Mouse (Mus musculus) CH12.LX (cell line): ENCODE measurements around the gene Cenpa. TPM values are rescaled to one million over a fixed set of nuclear protein-coding genes. Genes with fewer than 3 reads are reported as not detected.

Experiments
- DNase-seq: peaks from one replicate; pipeline ENCODE4 v3.0.0-alpha.2; 2013; ENCODE audit errors: extremely low read depth
- H3K27ac ChIP-seq: 2 replicates; pipeline ENCODE4 v1.5.1; 2012; ENCODE audit warnings: low read depth, mild to moderate bottlenecking, control low read depth, moderate library complexity; ENCODE audit not compliant: insufficient read depth
- H3K27me3 ChIP-seq: replicated peaks from 2 replicates; pipeline ENCODE3; 2012; ENCODE audit warnings: inconsistent platforms
- H3K36me3 ChIP-seq, 2 experiments: replicated peaks in 1 of 2; 2 replicates each; pipeline versions ENCODE3 to v1.6.1; 2012; ENCODE audit warnings: inconsistent platforms in 1 of 2, low read length in 1 of 2, mild to moderate bottlenecking in 1 of 2, mixed read lengths in 1 of 2, moderate library complexity in 1 of 2; ENCODE audit not compliant: control insufficient read depth in 1 of 2, insufficient read depth in 1 of 2
- H3K4me1 ChIP-seq, 2 experiments: 2 replicates each; pipeline ENCODE4 v1.6.1; 2012; ENCODE audit warnings: inconsistent platforms in 1 of 2, moderate library complexity in 1 of 2; ENCODE audit not compliant: insufficient read depth in 2 of 2, control insufficient read depth in 1 of 2
- H3K4me2 ChIP-seq: 2 replicates; pipeline ENCODE4 v1.6.1; 2012; ENCODE audit warnings: low read depth, mild to moderate bottlenecking, control low read depth; ENCODE audit not compliant: poor library complexity, insufficient read depth, severe bottlenecking
- H3K4me3 ChIP-seq, 3 experiments: fragments of 150-350 bp in 1 of 3; sonication (generic) in 1 of 3; replicated peaks in 1 of 3; 2 replicates each; pipeline versions ENCODE3 to v1.5.1; 2011 to 2012; ENCODE audit warnings: low read depth in 2 of 3, low read length in 2 of 3, mild to moderate bottlenecking in 2 of 3, moderate library complexity in 2 of 3, control low read depth in 1 of 3, improper control_type of control experiment in 1 of 3, inconsistent platforms in 1 of 3, mixed read lengths in 1 of 3; ENCODE audit not compliant: poor library complexity in 1 of 3
- H3K79me2 ChIP-seq: replicated peaks from 2 replicates; pipeline ENCODE4 v1.6.1; 2012; ENCODE audit warnings: mild to moderate bottlenecking, moderate library complexity; ENCODE audit not compliant: control insufficient read depth, poor library complexity, insufficient read depth, severe bottlenecking; ENCODE audit errors: extremely low read depth
- H3K9ac ChIP-seq: 2 replicates; pipeline ENCODE4 v1.6.1; 2012; ENCODE audit warnings: low read depth, mild to moderate bottlenecking, control low read depth, moderate library complexity; ENCODE audit not compliant: insufficient read depth
- H3K9me3 ChIP-seq: replicated peaks from 2 replicates; pipeline ENCODE3; 2012; ENCODE audit warnings: low read length, inconsistent platforms, mixed read lengths
- BHLHE40 ChIP-seq: IDR thresholded peaks from 2 replicates; pipeline ENCODE4 v1.6.1; 2011; ENCODE audit warnings: mild to moderate bottlenecking, low read depth, low read length, improper control_type of control experiment
- ELF1 ChIP-seq: IDR thresholded peaks from 2 replicates; pipeline ENCODE4 v1.6.1; 2014; ENCODE audit warnings: low read depth, mild to moderate bottlenecking, inconsistent platforms, low read length, improper control_type of control experiment
- JUN ChIP-seq: IDR thresholded peaks from 2 replicates; pipeline ENCODE4 v1.6.1; 2011; ENCODE audit warnings: low read depth, mild to moderate bottlenecking, low read length, improper control_type of control experiment, moderate library complexity; ENCODE audit not compliant: insufficient read depth
- JUND ChIP-seq: conservative IDR thresholded peaks from 2 replicates; pipeline ENCODE4 v1.6.1; 2011; ENCODE audit warnings: low read depth, low read length, improper control_type of control experiment
- MAX ChIP-seq: IDR thresholded peaks from 2 replicates; pipeline ENCODE4 v1.6.1; 2011; ENCODE audit warnings: low read length, improper control_type of control experiment
- MAZ ChIP-seq: IDR thresholded peaks from 2 replicates; pipeline ENCODE4 v1.6.1; 2012; ENCODE audit warnings: low read depth, mild to moderate bottlenecking, inconsistent platforms, low read length, improper control_type of control experiment, moderate library complexity
- MEF2A ChIP-seq: IDR thresholded peaks from 2 replicates; pipeline ENCODE4 v1.6.1; 2014; ENCODE audit warnings: low read depth, mild to moderate bottlenecking, inconsistent platforms, low read length, improper control_type of control experiment, borderline replicate concordance
- MXI1 ChIP-seq: IDR thresholded peaks from 2 replicates; pipeline ENCODE4 v1.6.1; 2011; ENCODE audit warnings: mild to moderate bottlenecking, low read depth, low read length, improper control_type of control experiment
- NRF1 ChIP-seq: IDR thresholded peaks from 2 replicates; pipeline ENCODE4 v1.6.1; 2014; ENCODE audit warnings: low read depth, mild to moderate bottlenecking, inconsistent platforms, low read length, improper control_type of control experiment, moderate library complexity
- PAX5 ChIP-seq: IDR thresholded peaks from 2 replicates; pipeline ENCODE4 v1.6.1; 2012; ENCODE audit warnings: low read length, inconsistent platforms, mixed read lengths
- POLR2A ChIP-seq: IDR thresholded peaks from 2 replicates; pipeline ENCODE4 v1.6.1; 2011; ENCODE audit warnings: low read depth, mild to moderate bottlenecking, improper control_type of control experiment, low read length
- RCOR1 ChIP-seq: conservative IDR thresholded peaks from 2 replicates; pipeline ENCODE4 v1.6.1; 2012; ENCODE audit warnings: low read depth, mild to moderate bottlenecking, inconsistent platforms, low read length, improper control_type of control experiment
- SIN3A ChIP-seq: IDR thresholded peaks from 2 replicates; pipeline ENCODE4 v1.6.1; 2012; ENCODE audit warnings: low read length, improper control_type of control experiment, inconsistent platforms
- TCF12 ChIP-seq: IDR thresholded peaks from 2 replicates; pipeline ENCODE4 v1.6.1; 2014; ENCODE audit warnings: low read depth, mild to moderate bottlenecking, inconsistent platforms, low read length, improper control_type of control experiment
- USF1 ChIP-seq: IDR thresholded peaks from 2 replicates; pipeline ENCODE4 v1.6.1; 2014; ENCODE audit warnings: low read depth, mild to moderate bottlenecking, inconsistent platforms, low read length, improper control_type of control experiment
- USF2 ChIP-seq: conservative IDR thresholded peaks from 2 replicates; pipeline ENCODE4 v1.6.1; 2011; ENCODE audit warnings: low read depth, low read length, improper control_type of control experiment
- ZC3H11A ChIP-seq: IDR thresholded peaks from 2 replicates; pipeline ENCODE4 v1.6.1; 2012; ENCODE audit warnings: low read depth, mild to moderate bottlenecking, inconsistent platforms, low read length, improper control_type of control experiment
- ZKSCAN1 ChIP-seq: IDR thresholded peaks from 2 replicates; pipeline ENCODE4 v1.6.1; 2012; ENCODE audit warnings: low read depth, inconsistent platforms, low read length, improper control_type of control experiment, borderline replicate concordance
- ZMIZ1 ChIP-seq: IDR thresholded peaks from 2 replicates; pipeline ENCODE4 v1.6.1; 2012; ENCODE audit warnings: low read depth, mild to moderate bottlenecking, inconsistent platforms, low read length, improper control_type of control experiment
- ZNF384 ChIP-seq: IDR thresholded peaks from 2 replicates; pipeline ENCODE4 v1.6.1; 2012; ENCODE audit warnings: low read depth, low read length, improper control_type of control experiment, inconsistent platforms
- dilution Hi-C: fragments of 300-500 bp; cut with MboI; formaldehyde crosslinking; loops from 2 replicates; pipeline ENCODE4 v1.14.3; 2020; ENCODE audit warnings: low sequenced_read_pairs; ENCODE audit not compliant: extremely low pct_unique_long_range_greater_than_20kb, extremely low pct_ligation_motif_present
- in situ Hi-C: fragments of 300-500 bp; cut with MboI; formaldehyde crosslinking; loops from 3 replicates; pipeline ENCODE4 v1.14.3; 2019; ENCODE audit warnings: low sequenced_read_pairs, low pct_ligation_motif_present, low pct_unique_long_range_greater_than_20kb, mixed read lengths
- polyA plus RNA-seq: library from polyadenylated mRNA; unstranded; fragments of >175 nt; gene quantifications from 2 replicates; pipeline ENCODE4 v1.2.1, GENCODE M21; 2012; ENCODE audit warnings: low read depth; ENCODE audit not compliant: insufficient read length
- total RNA-seq, 2 experiments: library from RNA; depleted of rRNA; stranded (reverse); fragments of 300-350 nt in 1 of 2; fragments of >200 nt in 1 of 2; gene quantifications; 2 replicates each; pipeline ENCODE4 v1.2.3; 2012 to 2014

The Cenpa gene
- total and polyA plus RNA-seq, 3 experiments, result 89.4 to 163 (median 125) TPM

DNA sequence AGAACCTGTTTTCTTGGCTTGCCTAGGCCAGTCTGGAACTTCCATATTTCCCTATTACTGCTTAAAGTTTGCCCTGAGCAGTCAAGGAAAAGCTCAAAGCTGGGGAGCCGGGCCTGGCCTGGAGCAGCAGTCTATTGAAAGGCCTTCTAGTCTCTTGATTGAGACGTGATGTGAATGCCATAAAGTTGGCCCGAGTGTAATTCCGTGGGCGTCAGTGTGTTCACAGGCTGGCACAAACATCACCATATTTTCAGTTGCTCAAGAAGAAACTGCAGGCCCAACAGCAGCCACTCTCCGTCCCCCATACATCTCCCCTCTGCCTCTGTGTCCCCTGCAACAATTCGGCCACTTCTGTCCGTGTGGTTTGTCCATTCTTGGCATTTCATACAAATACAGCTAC is 55.4 kb downstream of the Cenpa start:
- Histone ChIP-seq H3K27me3 (peaks cover 36% of the 10 kb centered on the region), H3K27ac (no peak overlapping the region), H3K4me3 (no peak overlapping the region), H3K9me3 (peaks cover 2% of the 10 kb centered on the region), H3K9ac (no peak overlapping the region), H3K4me2 (no peak overlapping the region), H3K4me1 (no peaks in the 10 kb centered on the region), H3K79me2 (no peaks in the 10 kb centered on the region), H3K36me3 (no peaks in the 10 kb centered on the region)
- in situ Hi-C loops, result no loop called here
- TF ChIP-seq BHLHE40 (no peak), TCF12 (no peak), POLR2A (no peak), ZNF384 (no peak), PAX5 (no peak), USF1 (no peak), JUND (no peak), ELF1 (no peak), NRF1 (no peak), MXI1 (no peak), MAZ (no peak), JUN (no peak), MAX (no peak), USF2 (no peak), ZMIZ1 (no peak), ZKSCAN1 (no peak), RCOR1 (no peak), ZC3H11A (no peak), MEF2A (no peak), SIN3A (no peak)
- DNase-seq, result no peak
- dilution Hi-C loops, result no loop called here

Other genes with a start within 250 kb of the Cenpa start
- gene Otof, start 204.8 kb upstream of the Cenpa start, total RNA-seq (2012; rRNA removed), result 0.04 TPM in 2 replicates
- not detected in 2 replicates for gene Otof, start 204.8 kb upstream of the Cenpa start, total RNA-seq (2014; rRNA removed)
- gene Otof, start 204.8 kb upstream of the Cenpa start, polyA plus RNA-seq, result 0.07 TPM in 2 replicates
- not detected in 2 replicates for gene 1700001C02Rik, start 200.7 kb upstream of the Cenpa start, total RNA-seq (2012; rRNA removed)
- not detected in 2 replicates for gene 1700001C02Rik, start 200.7 kb upstream of the Cenpa start, total RNA-seq (2014; rRNA removed)
- not detected in 2 replicates for gene 1700001C02Rik, start 200.7 kb upstream of the Cenpa start, polyA plus RNA-seq
- not detected in 2 replicates for gene Cib4, start 120.9 kb upstream of the Cenpa start, total RNA-seq (2012; rRNA removed)
- not detected in 2 replicates for gene Cib4, start 120.9 kb upstream of the Cenpa start, total RNA-seq (2014; rRNA removed)
- not detected in 2 replicates for gene Cib4, start 120.9 kb upstream of the Cenpa start, polyA plus RNA-seq
- not detected in 2 replicates for gene Kcnk3, start 78.6 kb upstream of the Cenpa start, total RNA-seq (2012; rRNA removed)
- not detected in 2 replicates for gene Kcnk3, start 78.6 kb upstream of the Cenpa start, total RNA-seq (2014; rRNA removed)
- gene Kcnk3, start 78.6 kb upstream of the Cenpa start, polyA plus RNA-seq, result not detected in 2 replicates
- 8.9 and 10.5 TPM in 2 replicates for gene Slc35f6, start 18.8 kb upstream of the Cenpa start, total RNA-seq (2012; rRNA removed)
- 8.0 and 9.5 TPM in 2 replicates for gene Slc35f6, start 18.8 kb upstream of the Cenpa start, total RNA-seq (2014; rRNA removed)
- 9.0 and 9.4 TPM in 2 replicates for gene Slc35f6, start 18.8 kb upstream of the Cenpa start, polyA plus RNA-seq
- gene Dpysl5, start 44.8 kb downstream of the Cenpa start, total RNA-seq (2012; rRNA removed), result 0.21 TPM in 1 of 2 replicates, not detected in the other
- not detected in 2 replicates for gene Dpysl5, start 44.8 kb downstream of the Cenpa start, total RNA-seq (2014; rRNA removed)
- not detected in 2 replicates for gene Dpysl5, start 44.8 kb downstream of the Cenpa start, polyA plus RNA-seq
- 1.3 and 1.6 TPM in 2 replicates for gene Mapre3, start 147.9 kb downstream of the Cenpa start, total RNA-seq (2012; rRNA removed)
- 0.28 and 0.30 TPM in 2 replicates for gene Mapre3, start 147.9 kb downstream of the Cenpa start, total RNA-seq (2014; rRNA removed)
- gene Mapre3, start 147.9 kb downstream of the Cenpa start, polyA plus RNA-seq, result 1.5 and 2.3 TPM in 2 replicates
- gene Tmem214, start 201.2 kb downstream of the Cenpa start, total RNA-seq (2012; rRNA removed), result 31.9 and 36.7 TPM in 2 replicates
- gene Tmem214, start 201.2 kb downstream of the Cenpa start, total RNA-seq (2014; rRNA removed), result 25.2 and 28.3 TPM in 2 replicates
- 28.0 and 35.3 TPM in 2 replicates for gene Tmem214, start 201.2 kb downstream of the Cenpa start, polyA plus RNA-seq
- 8.0 and 9.3 TPM in 2 replicates for gene Agbl5, start 221.9 kb downstream of the Cenpa start, total RNA-seq (2012; rRNA removed)
- gene Agbl5, start 221.9 kb downstream of the Cenpa start, total RNA-seq (2014; rRNA removed), result 3.5 and 4.1 TPM in 2 replicates
- 8.4 and 11.6 TPM in 2 replicates for gene Agbl5, start 221.9 kb downstream of the Cenpa start, polyA plus RNA-seq
- gene Ost4, start 241.0 kb downstream of the Cenpa start, total RNA-seq (2012; rRNA removed), result 181 and 244 TPM in 2 replicates
- gene Ost4, start 241.0 kb downstream of the Cenpa start, total RNA-seq (2014; rRNA removed), result 221 and 263 TPM in 2 replicates
- gene Ost4, start 241.0 kb downstream of the Cenpa start, polyA plus RNA-seq, result 312 and 330 TPM in 2 replicates
- gene Emilin1, start 246.6 kb downstream of the Cenpa start, total RNA-seq (2012; rRNA removed), result 0.34 TPM in 2 replicates
- gene Emilin1, start 246.6 kb downstream of the Cenpa start, total RNA-seq (2014; rRNA removed), result 0.05 and 0.11 TPM in 2 replicates
- 0.33 and 0.63 TPM in 2 replicates for gene Emilin1, start 246.6 kb downstream of the Cenpa start, polyA plus RNA-seq